Mouse (Mus musculus) cerebellum, adult 2 months (tissue): ENCODE measurements around the gene Asf1a. TPM values are rescaled to one million over a fixed set of nuclear protein-coding genes. Genes with fewer than 3 reads are reported as not detected.

Experiments used
- DNase-seq, 2 experiments: peaks; one replicate each; pipeline ENCODE4 v3.0.0; 2021
- H3K27ac ChIP-seq: fragments of 200-500 bp; 2 replicates; pipeline ENCODE4 v1.5.1; 2012; ENCODE audit warnings: low read length, control low read depth, inconsistent platforms; ENCODE audit not compliant: insufficient read depth
- H3K27me3 ChIP-seq: fragments of 200-500 bp; 2 replicates; pipeline ENCODE4 v1.6.1; 2012; ENCODE audit warnings: inconsistent platforms, mild to moderate bottlenecking, low read length, moderate library complexity; ENCODE audit not compliant: control insufficient read depth, insufficient read depth
- H3K4me1 ChIP-seq: fragments of 200-500 bp; 2 replicates; pipeline ENCODE4 v1.6.1; 2011; ENCODE audit warnings: low read length; ENCODE audit not compliant: control insufficient read depth, insufficient read depth
- H3K4me3 ChIP-seq: fragments of 200-500 bp; replicated peaks from 2 replicates; pipeline ENCODE3; 2011; ENCODE audit warnings: mild to moderate bottlenecking, low read depth, low read length, control low read depth; ENCODE audit not compliant: insufficient read depth
- CTCF ChIP-seq: fragments of 200-500 bp; IDR thresholded peaks from 2 replicates; pipeline ENCODE4 v1.5.1; 2011; ENCODE audit warnings: low read depth, mild to moderate bottlenecking, control low read depth, low read length, moderate library complexity, borderline replicate concordance; ENCODE audit not compliant: insufficient read depth
- POLR2A ChIP-seq: fragments of 200-500 bp; IDR thresholded peaks from 2 replicates; pipeline ENCODE4 v1.6.1; 2011; ENCODE audit warnings: low read length, control low read depth, borderline replicate concordance; ENCODE audit not compliant: insufficient read depth
- WGBS: fragments of 180-500 bp; shearing (Covaris S2); methylation state at CpG from one replicate; pipeline ENCODE4 v1.1.7; 2018; 5-methylcytosine and 5-hydroxymethylcytosine counted together
- polyA plus RNA-seq: library from polyadenylated mRNA; depleted of rRNA; stranded (reverse); fragments of >200 nt; gene quantifications from 2 replicates; pipeline ENCODE4 v1.2.3, GENCODE M21; 2012

The Asf1a gene
- polyA plus RNA-seq, 1 experiment: 27.0 TPM

- TF ChIP-seq CTCF (no peak), POLR2A (peak; percentile 57; the same call in 1 of the 2 replicates)
- peak overlapping the region; percentile 96 for H3K4me3 ChIP-seq
- H3K4me1 ChIP-seq: peaks cover 2% of the 10 kb centered on the region; the same call in 1 of the 2 replicates
- WGBS: 6% methylated on average over 26 of the region's 27 CpGs
- H3K27me3 ChIP-seq: no peaks in the 10 kb centered on the region
- DNase-seq: peak in 1 of 2 experiments; percentile 85
- peak overlapping the region; percentile 94 for H3K27ac ChIP-seq
Measured at GRCm38 (mm10) chr10:53595744-53596676, 547 bp upstream of the Asf1a start.

GRCm38 (mm10) chr10:53597121-53597881, 744 bp downstream of the Asf1a start:
- Histone ChIP-seq H3K4me1 (peaks cover 2% of the 10 kb centered on the region; the same call in 1 of the 2 replicates), H3K27ac (peak overlapping the region; percentile 29), H3K27me3 (no peaks in the 10 kb centered on the region), H3K4me3 (peak overlapping the region; percentile 87)
- TF ChIP-seq POLR2A (no peak), CTCF (no peak)
- under 1% methylated on average over 92 of the region's 99 CpGs for WGBS
- peak in 1 of 2 experiments; percentile 55 for DNase-seq

- H3K27me3 ChIP-seq: no peaks in the 10 kb centered on the region
- no peak overlapping the region for H3K27ac ChIP-seq
- DNase-seq: no peak
- 52% methylated on average over 5 of the region's 5 CpGs for WGBS
- TF ChIP-seq CTCF (0 out of 2 replicates have a peak, but pooled peaks have one; percentile 2), POLR2A (no peak)
- H3K4me3 ChIP-seq: no peak overlapping the region
- H3K4me1 ChIP-seq: peaks cover 2% of the 10 kb centered on the region; the same call in 1 of the 2 replicates
Measured at GRCm38 (mm10) chr10:53598821-53599220, 2.3 kb downstream of the Asf1a start.

GRCm38 (mm10) chr10:53605328-53605727, 8.8 kb downstream of the Asf1a start:
- Histone ChIP-seq H3K27ac (no peak overlapping the region), H3K27me3 (no peaks in the 10 kb centered on the region), H3K4me1 (no peaks in the 10 kb centered on the region; the same call in 1 of the 2 replicates), H3K4me3 (no peak overlapping the region)
- no peak for TF ChIP-seq POLR2A
- TF ChIP-seq CTCF: no peak
- WGBS: 59% methylated on average over 2 of the region's 2 CpGs
- DNase-seq: no peak

GRCm38 (mm10) chr10:53608274-53608673, 11.7 kb downstream of the Asf1a start:
- H3K4me3 ChIP-seq: no peak overlapping the region
- 72% methylated on average over 2 of the region's 2 CpGs for WGBS
- no peak for DNase-seq
- H3K27ac ChIP-seq: no peak overlapping the region
- TF ChIP-seq POLR2A (no peak), CTCF (no peak)
- H3K27me3 ChIP-seq: no peaks in the 10 kb centered on the region
- H3K4me1 ChIP-seq: peaks cover 4% of the 10 kb centered on the region; the same call in 1 of the 2 replicates

GRCm38 (mm10) chr10:53612172-53612571, 15.6 kb downstream of the Asf1a start:
- WGBS: 8% methylated on average over 1 of the region's 1 CpGs

GRCm38 (mm10) chr10:53613955-53614354, 17.4 kb downstream of the Asf1a start:
- WGBS: 67% methylated on average over 1 of the region's 1 CpGs
- Histone ChIP-seq H3K27me3 (no peaks in the 10 kb centered on the region), H3K4me1 (peaks cover 18% of the 10 kb centered on the region; the same call in 1 of the 2 replicates), H3K27ac (no peak overlapping the region), H3K4me3 (no peak overlapping the region)
- DNase-seq: no peak
- TF ChIP-seq POLR2A: no peak
- TF ChIP-seq CTCF: no peak

More at GRCm38 (mm10) chr10:53612172-53612571, 15.6 kb downstream of the Asf1a start:
- peak; percentile 73 to 92 for DNase-seq
- H3K27me3 ChIP-seq: no peaks in the 10 kb centered on the region
- TF ChIP-seq POLR2A (peak; percentile 33; the same call in 1 of the 2 replicates), CTCF (no peak; the same call in 1 of the 2 replicates)
- H3K27ac ChIP-seq: no peak overlapping the region
- peaks cover 18% of the 10 kb centered on the region; the same call in 1 of the 2 replicates for H3K4me1 ChIP-seq
- H3K4me3 ChIP-seq: no peak overlapping the region
